Mouse (Mus musculus): ENCODE measurements at regions not wholly inside any gene's neighbourhood (a gene's known extent, or its start where the extent isn't known, plus 50 kb on each side); places are given as distances from the start of the nearest gene placed in this dataset.

- no peaks in the 10 kb centered on the region for H3K4me1 ChIP-seq (ENCODE audit: control insufficient read depth, insufficient read depth, low read length)
- H3K9me3 ChIP-seq (ENCODE audit: control insufficient read depth, low read length) = no peaks in the 10 kb centered on the region
- H3K4me2 ChIP-seq = no peak overlapping the region
- peak; percentile 26 for DNase-seq (ENCODE audit: low spot score, missing footprints)
- no peak overlapping the region for H3K9ac ChIP-seq (ENCODE audit: low read length)
- no peaks in the 10 kb centered on the region for H3K27me3 ChIP-seq (ENCODE audit: control insufficient read depth, insufficient read depth, low read length)
- H3K27ac ChIP-seq (ENCODE audit: low read depth, low read length) = no peak overlapping the region
- ATAC-seq (ENCODE audit: low FRiP score) = no peak
- H3K36me3 ChIP-seq (ENCODE audit: control insufficient read depth, insufficient read depth, low read length) = no peaks in the 10 kb centered on the region
- H3K4me3 ChIP-seq (ENCODE audit: low read depth, low read length) = no peak overlapping the region
- 88% methylated on average over 3 of the region's 3 CpGs for WGBS
Measured at GRCm38 (mm10) chr2:128365004-128365403, 226.0 kb upstream of the Spdye4c start.

DNA sequence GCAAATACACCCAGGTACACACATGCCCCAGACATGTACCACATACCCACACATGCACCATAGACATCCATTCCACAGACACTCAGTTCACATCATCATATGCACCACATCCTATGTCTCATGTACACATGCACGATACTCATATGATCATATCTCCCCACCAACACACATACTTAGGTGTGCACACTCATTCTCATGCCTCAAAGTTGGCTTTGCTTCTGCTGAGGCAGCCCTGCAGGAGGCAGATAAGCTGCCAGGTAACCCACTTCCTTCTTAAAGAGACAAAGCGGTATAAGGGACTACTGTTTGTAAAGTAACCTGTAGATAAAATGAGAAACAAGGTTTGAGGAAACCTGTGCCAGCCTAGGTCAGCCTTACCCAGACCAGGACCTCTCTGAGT, 225.2 kb upstream of the Spdye4c start:
- no peak overlapping the region for H3K4me3 ChIP-seq (ENCODE audit: low read depth, low read length)
- H3K9me3 ChIP-seq (ENCODE audit: control insufficient read depth, low read length) = no peaks in the 10 kb centered on the region
- 96% methylated on average over 2 of the region's 2 CpGs for WGBS
- no peak overlapping the region for H3K27ac ChIP-seq (ENCODE audit: low read depth, low read length)
- no peak overlapping the region for H3K9ac ChIP-seq (ENCODE audit: low read length)
- H3K4me1 ChIP-seq (ENCODE audit: control insufficient read depth, insufficient read depth, low read length) = no peaks in the 10 kb centered on the region
- DNase-seq (ENCODE audit: low spot score, missing footprints) (peak; percentile 70), ATAC-seq (ENCODE audit: low FRiP score) (no peak)
- H3K36me3 ChIP-seq (ENCODE audit: control insufficient read depth, insufficient read depth, low read length) = no peaks in the 10 kb centered on the region
- H3K4me2 ChIP-seq = no peak overlapping the region
- H3K27me3 ChIP-seq (ENCODE audit: control insufficient read depth, insufficient read depth, low read length) = no peaks in the 10 kb centered on the region

DNA sequence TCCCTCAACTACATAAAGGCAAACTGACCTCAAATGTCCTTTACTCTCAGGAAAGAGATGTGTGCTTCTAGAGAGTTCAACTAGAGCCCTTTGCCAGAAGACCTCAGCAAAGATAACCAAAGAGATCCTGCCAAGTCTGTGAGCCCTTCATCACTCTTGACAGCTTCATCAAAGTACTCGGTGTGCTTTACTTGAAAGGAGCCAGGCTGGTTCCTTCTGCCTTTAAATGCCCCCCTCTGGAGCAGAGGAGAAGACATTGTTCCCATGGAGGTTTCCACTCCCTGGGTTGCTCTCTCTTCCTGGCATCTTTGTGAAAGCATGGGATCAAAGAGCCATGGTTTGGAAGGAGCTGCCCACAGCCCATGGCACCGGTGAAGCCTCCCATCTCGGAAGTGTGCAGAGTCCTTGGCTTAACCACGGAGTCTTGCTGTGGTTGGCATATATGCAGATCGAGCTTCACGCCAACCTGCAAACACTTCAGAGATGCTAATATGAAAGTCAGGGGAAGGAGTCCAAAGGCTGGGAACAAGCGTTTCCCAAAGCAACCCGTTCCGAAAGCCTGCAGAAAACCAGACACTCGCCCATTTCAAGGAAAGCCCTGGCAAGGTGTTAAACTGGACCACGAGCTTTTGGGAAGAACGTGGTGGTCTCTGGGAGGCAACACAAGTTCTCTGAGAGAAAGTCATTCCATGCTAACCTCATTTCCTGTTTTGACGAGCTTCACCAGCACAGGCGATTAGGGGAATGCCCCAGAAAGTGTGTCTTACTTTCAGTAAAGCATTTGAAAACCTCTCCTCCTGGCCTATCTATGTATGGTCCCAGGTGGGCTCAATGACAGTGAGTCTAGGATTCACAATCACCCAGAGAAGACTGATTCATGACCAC, 223.5 kb upstream of the Spdye4c start:
- Histone ChIP-seq H3K9me3 (ENCODE audit: control insufficient read depth, low read length) (no peaks in the 10 kb centered on the region), H3K27ac (ENCODE audit: low read depth, low read length) (no peak overlapping the region), H3K4me3 (ENCODE audit: low read depth, low read length) (no peak overlapping the region), H3K4me2 (no peak overlapping the region), H3K36me3 (ENCODE audit: control insufficient read depth, insufficient read depth, low read length) (no peaks in the 10 kb centered on the region), H3K27me3 (ENCODE audit: control insufficient read depth, insufficient read depth, low read length) (no peaks in the 10 kb centered on the region), H3K9ac (ENCODE audit: low read length) (no peak overlapping the region), H3K4me1 (ENCODE audit: control insufficient read depth, insufficient read depth, low read length) (no peaks in the 10 kb centered on the region)
- ATAC-seq (ENCODE audit: low FRiP score) (no peak), DNase-seq (ENCODE audit: low spot score, missing footprints) (peak; percentile 49)
- 90% methylated on average over 14 of the region's 14 CpGs for WGBS

DNA sequence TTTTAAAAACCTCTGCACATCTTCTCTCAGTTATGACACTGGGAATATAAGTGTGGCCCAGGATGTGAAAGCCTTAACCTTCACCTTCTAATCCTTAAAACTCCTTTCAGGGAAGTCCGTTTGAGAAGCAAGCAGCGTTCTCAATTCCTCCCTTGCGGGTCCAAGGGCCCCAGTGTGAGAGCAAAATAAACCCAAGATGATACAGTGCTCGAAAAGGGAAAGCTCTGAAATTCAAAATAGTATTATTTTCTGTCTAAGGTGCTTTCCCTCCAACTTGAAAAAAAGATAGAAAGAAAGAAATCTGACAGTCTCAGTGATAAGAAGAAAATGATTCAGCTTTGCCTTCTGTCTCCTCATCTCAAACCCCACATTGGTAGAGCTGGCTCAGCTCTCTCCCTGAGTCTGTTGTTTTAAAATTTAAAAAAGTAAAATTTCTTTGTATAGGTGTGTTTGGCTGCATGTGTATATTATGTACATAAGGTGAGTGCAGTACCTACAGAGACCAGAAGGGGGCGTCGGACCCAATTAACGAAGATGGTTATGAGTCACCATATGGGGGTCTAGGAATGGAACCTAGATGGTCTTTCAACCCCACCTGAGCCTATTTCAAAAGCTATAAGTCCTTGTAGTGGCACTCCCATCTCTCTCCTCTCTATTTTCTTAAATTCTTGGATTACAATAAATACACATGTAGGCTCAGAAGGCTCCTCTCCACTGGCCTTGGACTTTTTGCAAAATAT, 222.3 kb upstream of the Spdye4c start:
- ATAC-seq (ENCODE audit: low FRiP score) = no peak
- Histone ChIP-seq H3K4me2 (no peak overlapping the region), H3K27ac (ENCODE audit: low read depth, low read length) (no peak overlapping the region), H3K4me3 (ENCODE audit: low read depth, low read length) (no peak overlapping the region), H3K9ac (ENCODE audit: low read length) (no peak overlapping the region), H3K9me3 (ENCODE audit: control insufficient read depth, low read length) (no peaks in the 10 kb centered on the region), H3K4me1 (ENCODE audit: control insufficient read depth, insufficient read depth, low read length) (peaks cover 4% of the 10 kb centered on the region), H3K36me3 (ENCODE audit: control insufficient read depth, insufficient read depth, low read length) (no peaks in the 10 kb centered on the region), H3K27me3 (ENCODE audit: control insufficient read depth, insufficient read depth, low read length) (no peaks in the 10 kb centered on the region)
- peak; percentile 73 for DNase-seq (ENCODE audit: low spot score, missing footprints)
- WGBS = 71% methylated on average over 7 of the region's 7 CpGs

DNA sequence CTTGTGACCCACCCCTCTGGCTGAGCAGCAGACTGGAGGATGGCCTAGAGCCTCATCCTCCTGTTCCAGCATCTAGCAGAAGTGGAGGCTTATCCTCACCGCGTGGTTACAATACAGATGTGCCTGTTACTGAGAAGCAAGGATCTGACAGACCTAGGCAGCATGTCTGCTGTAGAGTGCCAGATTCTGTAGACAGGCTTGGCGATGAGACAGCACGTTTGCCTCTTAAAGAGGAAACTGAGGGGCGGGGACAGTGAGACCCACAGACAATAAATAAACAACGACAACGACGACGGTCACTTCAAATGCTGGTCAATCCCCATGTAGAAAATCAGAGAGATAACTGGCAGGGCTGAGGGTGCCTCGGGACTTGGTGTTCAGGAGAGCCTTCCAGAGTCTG, 220.2 kb upstream of the Spdye4c start:
- Histone ChIP-seq H3K27ac (ENCODE audit: low read depth, low read length) (no peak overlapping the region), H3K4me3 (ENCODE audit: low read depth, low read length) (no peak overlapping the region), H3K9me3 (ENCODE audit: control insufficient read depth, low read length) (no peaks in the 10 kb centered on the region), H3K4me1 (ENCODE audit: control insufficient read depth, insufficient read depth, low read length) (peaks cover 7% of the 10 kb centered on the region), H3K27me3 (ENCODE audit: control insufficient read depth, insufficient read depth, low read length) (no peaks in the 10 kb centered on the region), H3K36me3 (ENCODE audit: control insufficient read depth, insufficient read depth, low read length) (no peaks in the 10 kb centered on the region), H3K9ac (ENCODE audit: low read length) (no peak overlapping the region), H3K4me2 (no peak overlapping the region)
- WGBS = 89% methylated on average over 10 of the region's 10 CpGs
- ATAC-seq (ENCODE audit: low FRiP score) (no peak), DNase-seq (ENCODE audit: low spot score, missing footprints) (no peak)

- no peak overlapping the region for H3K27ac ChIP-seq (ENCODE audit: low read depth, low read length)
- DNase-seq (ENCODE audit: low spot score, missing footprints) (no peak), ATAC-seq (ENCODE audit: low FRiP score) (no peak)
- 88% methylated on average over 13 of the region's 13 CpGs for WGBS
- H3K27me3 ChIP-seq (ENCODE audit: control insufficient read depth, insufficient read depth, low read length) = no peaks in the 10 kb centered on the region
- H3K36me3 ChIP-seq (ENCODE audit: control insufficient read depth, insufficient read depth, low read length) = no peaks in the 10 kb centered on the region
- no peak overlapping the region for H3K4me3 ChIP-seq (ENCODE audit: low read depth, low read length)
- no peaks in the 10 kb centered on the region for H3K9me3 ChIP-seq (ENCODE audit: control insufficient read depth, low read length)
- H3K9ac ChIP-seq (ENCODE audit: low read length) = no peak overlapping the region
- peaks cover 7% of the 10 kb centered on the region for H3K4me1 ChIP-seq (ENCODE audit: control insufficient read depth, insufficient read depth, low read length)
- H3K4me2 ChIP-seq = no peak overlapping the region
Measured at GRCm38 (mm10) chr2:128372204-128372603, 218.8 kb upstream of the Spdye4c start.

DNA sequence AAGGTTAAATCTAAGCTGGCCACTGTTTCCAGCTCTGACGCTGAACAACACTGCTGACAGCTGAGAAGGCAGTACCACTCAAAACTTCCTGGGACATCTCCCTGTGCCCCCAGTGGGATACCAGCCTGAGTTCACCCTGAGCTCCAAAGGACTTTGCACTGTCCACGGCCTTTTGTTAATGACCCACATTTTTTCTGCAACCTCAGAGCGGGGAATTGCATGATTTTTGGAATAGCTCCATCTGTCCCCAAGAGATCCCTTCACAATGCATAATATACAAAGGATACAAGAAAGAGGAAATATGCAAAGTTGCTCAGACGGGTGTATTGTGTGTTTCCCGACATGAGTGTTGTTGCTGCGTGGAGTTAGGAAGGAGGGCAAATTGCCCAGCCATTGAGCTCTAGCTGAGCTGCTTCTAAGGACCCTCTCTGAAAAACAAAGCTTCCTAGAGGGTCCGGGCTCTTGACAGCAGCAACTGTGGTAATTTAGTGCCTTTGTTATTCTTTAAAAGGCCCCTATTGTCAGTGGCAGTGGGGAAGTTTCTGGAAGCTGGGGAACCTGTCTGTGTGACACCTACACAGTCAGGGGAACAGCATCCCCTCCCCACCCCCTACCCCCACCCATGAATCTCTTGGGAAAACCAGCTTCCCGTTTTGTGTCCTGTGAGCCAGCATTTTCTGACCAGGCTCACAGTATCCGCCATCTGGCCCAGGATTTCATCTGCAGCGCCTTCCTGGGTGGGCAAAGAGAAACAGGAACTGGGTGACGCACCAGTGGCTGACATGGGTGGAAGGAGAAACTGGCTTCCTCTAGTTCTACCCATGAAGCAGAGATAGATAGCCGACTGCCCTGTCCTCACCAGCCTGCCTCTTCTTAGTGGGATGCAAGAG, 217.4 kb upstream of the Spdye4c start:
- Histone ChIP-seq H3K36me3 (ENCODE audit: control insufficient read depth, insufficient read depth, low read length) (no peaks in the 10 kb centered on the region), H3K4me1 (ENCODE audit: control insufficient read depth, insufficient read depth, low read length) (peaks cover 7% of the 10 kb centered on the region), H3K9ac (ENCODE audit: low read length) (no peak overlapping the region), H3K4me3 (ENCODE audit: low read depth, low read length) (no peak overlapping the region), H3K4me2 (no peak overlapping the region), H3K27me3 (ENCODE audit: control insufficient read depth, insufficient read depth, low read length) (no peaks in the 10 kb centered on the region), H3K9me3 (ENCODE audit: control insufficient read depth, low read length) (no peaks in the 10 kb centered on the region), H3K27ac (ENCODE audit: low read depth, low read length) (no peak overlapping the region)
- DNase-seq (ENCODE audit: low spot score, missing footprints) (no peak), ATAC-seq (ENCODE audit: low FRiP score) (no peak)
- WGBS = 47% methylated on average over 12 of the region's 12 CpGs

GRCm38 (mm10) chr2:128374253-128374566, 216.8 kb upstream of the Spdye4c start:
- no peak for DNase-seq (ENCODE audit: low spot score, missing footprints)
- WGBS = 86% methylated on average over 2 of the region's 2 CpGs
- no peaks in the 10 kb centered on the region for H3K36me3 ChIP-seq (ENCODE audit: control insufficient read depth, insufficient read depth, low read length)
- peaks cover 7% of the 10 kb centered on the region for H3K4me1 ChIP-seq (ENCODE audit: control insufficient read depth, insufficient read depth, low read length)
- no peaks in the 10 kb centered on the region for H3K9me3 ChIP-seq (ENCODE audit: control insufficient read depth, low read length)
- no peak overlapping the region for H3K4me3 ChIP-seq (ENCODE audit: low read depth, low read length)
- no peak overlapping the region for H3K4me2 ChIP-seq
- H3K27ac ChIP-seq (ENCODE audit: low read depth, low read length) = no peak overlapping the region
- H3K27me3 ChIP-seq (ENCODE audit: control insufficient read depth, insufficient read depth, low read length) = no peaks in the 10 kb centered on the region
- no peak overlapping the region for H3K9ac ChIP-seq (ENCODE audit: low read length)
- ATAC-seq (ENCODE audit: low FRiP score) = no peak

DNA sequence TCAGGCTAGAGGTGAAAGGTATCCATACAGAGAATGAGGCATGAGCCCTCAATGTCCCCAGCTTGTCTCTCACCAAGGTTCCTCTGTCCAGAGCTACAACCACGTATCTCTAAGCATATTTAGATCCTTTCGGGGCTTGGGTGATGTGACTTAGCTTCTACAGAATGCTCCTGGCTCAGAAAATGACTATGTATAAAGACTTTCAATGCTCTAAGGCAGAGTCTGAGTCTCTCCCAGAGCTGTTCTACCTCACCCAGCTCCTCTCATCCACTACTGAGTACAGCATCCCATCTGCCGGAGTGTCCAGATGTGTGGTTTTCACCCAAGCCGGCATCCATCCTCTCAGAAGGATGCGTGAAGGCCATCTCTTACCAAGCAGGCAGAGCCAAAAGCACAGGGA, 216.1 kb upstream of the Spdye4c start:
- H3K27ac ChIP-seq (ENCODE audit: low read depth, low read length) = no peak overlapping the region
- H3K4me1 ChIP-seq (ENCODE audit: control insufficient read depth, insufficient read depth, low read length) = peaks cover 7% of the 10 kb centered on the region
- H3K9ac ChIP-seq (ENCODE audit: low read length) = no peak overlapping the region
- DNase-seq (ENCODE audit: low spot score, missing footprints) (no peak), ATAC-seq (ENCODE audit: low FRiP score) (no peak)
- H3K4me2 ChIP-seq = no peak overlapping the region
- 95% methylated on average over 5 of the region's 5 CpGs for WGBS
- H3K4me3 ChIP-seq (ENCODE audit: low read depth, low read length) = no peak overlapping the region
- no peaks in the 10 kb centered on the region for H3K9me3 ChIP-seq (ENCODE audit: control insufficient read depth, low read length)
- no peaks in the 10 kb centered on the region for H3K27me3 ChIP-seq (ENCODE audit: control insufficient read depth, insufficient read depth, low read length)
- H3K36me3 ChIP-seq (ENCODE audit: control insufficient read depth, insufficient read depth, low read length) = no peaks in the 10 kb centered on the region
